Mouse (Mus musculus): ENCODE measurements around the gene Copz1. TPM values are rescaled to one million over a fixed set of nuclear protein-coding genes. Genes with fewer than 3 reads are reported as not detected.
"Not testable (repeated sequence)": the region's sequence is repeated elsewhere in the genome, so short reads cannot be mapped to it uniquely, and the experiment has no call there.

Gene Copz1
- total RNA-seq, 2 experiments from 2014 or later = 38.0 to 38.5 TPM

DNA sequence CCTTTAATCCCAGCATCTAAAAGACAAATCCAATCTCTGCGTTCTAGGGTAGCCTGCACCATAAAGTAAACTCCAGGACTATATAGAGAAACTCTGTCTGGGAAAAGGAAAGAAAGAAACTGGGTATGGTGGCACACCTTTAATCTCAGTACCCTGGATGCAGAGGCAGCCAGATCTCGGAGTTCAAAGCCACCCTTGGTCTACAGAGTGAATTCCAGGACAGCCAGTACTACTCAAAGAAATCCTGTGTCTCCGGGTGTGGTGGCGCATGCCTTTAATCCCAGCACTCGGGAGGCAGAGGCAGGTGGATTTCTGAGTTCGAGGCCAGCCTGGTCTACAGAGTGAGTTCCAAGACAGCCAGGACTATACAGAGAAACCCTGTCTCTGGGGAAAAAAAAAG is 23.0 kb upstream of the Copz1 start:
- intact Hi-C loops (cut with DNase I; ENCODE audit: low total_unique reads); DNase-seq: not testable (repeated sequence)

DNA sequence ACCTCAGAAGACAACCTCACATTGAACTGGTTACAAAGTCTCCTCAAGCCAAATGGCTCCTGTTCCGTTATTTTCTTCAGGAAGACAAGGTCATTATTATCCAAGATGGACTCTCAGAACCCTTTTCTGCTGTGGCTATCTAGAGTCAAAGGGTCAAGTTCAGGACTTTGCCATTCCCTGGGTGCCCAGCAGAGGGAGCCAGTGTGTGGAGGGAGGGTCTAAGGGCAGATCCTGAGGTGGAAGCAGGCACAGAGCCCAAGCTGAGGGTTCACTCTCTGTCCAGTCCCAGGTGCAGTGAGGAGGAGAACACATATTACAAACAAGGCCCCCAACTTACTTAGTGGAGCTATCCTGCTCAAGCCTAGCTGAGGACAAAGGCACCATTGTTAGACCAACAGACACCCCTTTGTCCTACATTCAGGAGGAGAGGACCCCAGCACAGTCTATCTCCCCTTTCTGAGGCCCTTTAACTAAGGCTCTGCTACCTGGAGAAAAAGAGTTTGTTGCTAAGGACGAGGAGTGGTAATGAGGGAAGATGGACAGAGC is 22.2 kb upstream of the Copz1 start:
- intact Hi-C loops (cut with DNase I; ENCODE audit: low total_unique reads) = loop anchor here (5.0 kb wide), 1 partner anchor 52 kb away; no protein-coding TSS in a partner anchor

DNA sequence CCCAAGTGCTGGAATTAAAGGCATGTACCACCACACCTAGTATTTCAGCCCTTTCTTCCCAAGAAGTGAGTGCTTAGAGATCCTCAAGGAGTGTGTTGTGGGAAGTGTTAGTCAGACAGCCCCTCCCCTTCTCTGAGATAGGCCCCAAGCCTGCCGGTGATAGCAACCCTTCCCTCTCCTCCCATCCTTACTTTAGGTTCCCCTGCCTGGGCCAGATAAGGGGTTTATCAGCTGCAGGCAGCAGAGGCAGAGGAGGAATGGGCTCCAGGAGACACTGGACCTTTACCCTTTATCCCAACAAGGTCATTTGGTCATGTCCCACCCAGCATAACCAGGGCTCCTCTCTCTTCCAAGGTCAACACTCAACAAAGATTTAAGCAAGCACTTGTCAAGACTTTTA is 20.9 kb upstream of the Copz1 start:
- intact Hi-C loops (cut with DNase I; ENCODE audit: low total_unique reads) = loop anchor here (5.0 kb wide), 1 partner anchor 51 kb away; no protein-coding TSS in a partner anchor

More for the DNA sequence above, 22.2 kb upstream of the Copz1 start:
- peak; percentile 71 for DNase-seq

GRCm38 (mm10) chr15:103252660-103253059 is 19.9 kb upstream of the Copz1 start:
- no peak for DNase-seq
- intact Hi-C loops (cut with DNase I; ENCODE audit: low total_unique reads) = loop anchor here (5.0 kb wide), 1 partner anchor 50 kb away; no protein-coding TSS in a partner anchor

More for the DNA sequence above, 20.9 kb upstream of the Copz1 start:
- no peak for DNase-seq

DNA sequence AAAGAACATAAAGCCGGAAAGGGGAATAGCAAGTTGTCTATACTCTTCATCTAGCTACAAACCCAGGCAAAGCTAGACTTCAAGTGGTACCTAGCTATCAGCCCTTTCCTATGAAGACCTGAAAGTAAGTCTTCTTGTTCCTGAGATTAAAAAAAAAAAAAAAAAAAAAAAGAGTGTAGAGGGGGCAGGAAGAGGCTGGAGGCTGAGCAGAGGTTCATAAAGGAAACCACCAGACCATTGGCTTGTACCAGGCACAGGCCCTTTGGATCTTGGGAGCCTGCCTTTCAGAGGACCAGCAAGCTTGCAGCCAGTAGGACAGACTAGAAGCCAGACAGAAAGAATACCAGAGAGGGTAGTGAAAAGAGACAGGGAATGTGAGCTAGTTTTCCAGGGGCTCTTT is 19.2 kb upstream of the Copz1 start:
- intact Hi-C loops (cut with DNase I; ENCODE audit: low total_unique reads) = loop anchor here (5.0 kb wide), 1 partner anchor 49 kb away; no protein-coding TSS in a partner anchor

GRCm38 (mm10) chr15:103255169-103255568 is 17.3 kb upstream of the Copz1 start:
- intact Hi-C loops (cut with DNase I; ENCODE audit: low total_unique reads) = no loop called here
- peak; percentile 38 for DNase-seq

More for the DNA sequence above, 19.2 kb upstream of the Copz1 start:
- no peak for DNase-seq

GRCm38 (mm10) chr15:103256210-103256986 is 16.1 kb upstream of the Copz1 start:
- intact Hi-C loops (cut with DNase I; ENCODE audit: low total_unique reads) = no loop called here
- no peak for DNase-seq

DNA sequence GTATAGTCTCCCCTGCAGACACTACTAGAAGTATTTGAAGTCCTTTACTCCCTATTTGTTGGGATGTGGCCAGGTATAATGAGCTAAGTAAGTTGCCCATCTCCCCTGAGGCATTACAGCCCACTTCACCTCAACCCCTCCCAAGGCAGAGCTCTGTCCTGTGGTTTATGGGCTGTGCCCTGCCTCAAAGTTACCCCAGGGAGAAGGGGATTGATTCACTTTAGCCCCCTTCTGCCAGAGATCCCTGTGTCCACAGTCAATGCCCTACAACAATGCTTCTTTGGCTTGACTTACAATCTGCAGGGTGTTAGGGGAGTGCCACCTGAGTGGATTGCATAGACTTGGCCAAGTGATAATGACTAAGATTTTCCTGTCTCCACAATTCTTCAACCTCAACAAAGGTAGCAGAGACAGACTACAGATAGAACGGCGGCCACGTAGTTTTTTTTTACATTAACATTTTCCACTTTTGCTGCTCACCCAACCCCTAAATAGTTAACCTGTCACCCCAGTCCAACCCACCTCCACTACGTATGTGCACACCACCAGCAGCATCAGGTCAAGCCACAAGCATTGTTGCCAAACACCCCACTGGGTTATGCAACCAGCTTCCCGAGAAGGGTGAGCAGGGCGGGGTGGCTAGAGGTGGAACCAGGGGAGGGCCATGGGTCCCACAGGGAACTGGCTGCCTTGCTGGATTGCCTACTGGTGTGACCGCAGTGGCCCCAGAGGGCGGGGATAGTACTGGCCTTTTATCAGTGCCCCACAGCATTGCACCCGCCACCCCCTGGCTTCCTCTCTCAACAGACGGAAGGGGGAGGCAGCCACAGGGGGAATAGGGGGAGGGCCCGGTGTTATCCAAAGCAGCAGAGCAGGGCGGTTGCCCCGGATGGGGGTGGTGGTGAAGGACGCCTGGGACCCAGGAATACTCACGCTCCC is 14.5 kb upstream of the Copz1 start, which contains the start of gene Nfe2:
Gene Nfe2 (minus strand): TSS at position 614 of the 939 bp plus-strand sequence.
- peak; percentile 40 for DNase-seq
- intact Hi-C loops (cut with DNase I; ENCODE audit: low total_unique reads) = no loop called here

- no peak for DNase-seq
- intact Hi-C loops (cut with DNase I; ENCODE audit: low total_unique reads) = no loop called here
These were observed 13.4 kb upstream of the Copz1 start for GRCm38 (mm10) chr15:103259162-103259561.

DNA sequence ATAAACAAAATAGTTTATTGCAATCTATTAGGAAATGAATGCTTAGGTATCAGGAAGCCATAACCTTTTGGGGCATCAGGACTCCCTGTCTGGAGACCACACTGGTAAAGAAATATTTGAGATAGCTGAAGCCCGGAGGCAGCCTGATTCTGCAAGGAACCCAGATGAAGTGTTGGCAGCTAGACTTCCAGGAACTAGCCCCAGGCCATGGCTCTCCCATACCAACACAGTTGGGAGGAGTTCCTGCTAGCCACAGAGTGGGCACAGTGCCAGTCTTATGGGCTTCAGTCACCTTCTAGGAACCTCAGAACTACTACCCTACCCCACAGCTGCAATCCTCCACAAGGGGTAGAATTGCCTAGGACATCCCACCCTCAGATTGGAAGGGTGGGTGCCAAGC is 12.5 kb upstream of the Copz1 start:
- intact Hi-C loops (cut with DNase I; ENCODE audit: low total_unique reads) = no loop called here
- DNase-seq = no peak

- intact Hi-C loops (cut with DNase I; ENCODE audit: low total_unique reads) = no loop called here
- DNase-seq = no peak
These were observed 7.7 kb upstream of the Copz1 start for GRCm38 (mm10) chr15:103264794-103265193.

- intact Hi-C loops (cut with DNase I; ENCODE audit: low total_unique reads) = no loop called here
- DNase-seq = no peak
These were observed 3.6 kb upstream of the Copz1 start for GRCm38 (mm10) chr15:103268903-103269302.

DNA sequence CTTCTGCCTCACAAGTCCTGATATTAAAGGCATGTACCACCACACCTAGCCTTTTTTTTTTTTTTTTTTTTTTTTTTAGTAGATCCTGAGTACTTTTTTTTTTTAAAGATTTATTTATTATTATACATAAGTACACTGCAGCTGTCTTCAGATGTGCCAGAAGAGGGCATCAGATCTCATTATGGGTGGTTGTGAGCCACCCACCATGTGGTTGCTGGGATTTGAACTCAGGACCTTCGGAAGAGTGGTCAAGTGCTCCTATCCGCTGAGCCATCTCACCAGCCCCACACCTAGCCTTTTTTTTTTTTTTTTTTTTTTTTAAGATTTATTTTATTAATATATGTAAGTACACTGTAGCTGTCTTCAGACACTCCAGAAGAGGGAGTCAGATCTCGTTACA is 3.4 kb downstream of the Copz1 start:
- DNase-seq; intact Hi-C loops (cut with DNase I; ENCODE audit: low total_unique reads): not testable (repeated sequence)

DNA sequence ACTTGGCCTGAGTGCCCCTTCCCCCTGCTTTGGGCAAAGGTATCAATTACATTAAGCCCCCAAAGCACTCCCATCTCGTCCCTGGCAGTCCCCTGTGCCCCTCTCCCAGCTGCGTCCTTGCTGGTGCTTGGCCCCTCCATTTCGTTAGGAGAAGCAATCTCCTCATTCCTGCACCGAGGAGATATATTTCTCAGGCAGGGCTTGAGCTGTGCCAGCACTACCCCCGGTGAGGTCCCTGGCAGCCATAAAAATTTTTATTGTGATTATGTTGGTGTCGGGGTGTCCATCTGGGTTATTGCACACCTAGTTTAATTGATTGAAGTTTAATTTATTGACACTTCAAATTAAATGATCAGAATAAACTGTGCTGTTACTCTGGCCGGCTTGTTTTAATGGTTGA is 5.4 kb downstream of the Copz1 start:
- DNase-seq = no peak
- intact Hi-C loops (cut with DNase I; ENCODE audit: low total_unique reads) = no loop called here

- intact Hi-C loops (cut with DNase I; ENCODE audit: low total_unique reads) = loop anchor here (5.0 kb wide), 1 partner anchor 38 kb away; no protein-coding TSS in a partner anchor
- DNase-seq = no peak
These were observed 7.2 kb downstream of the Copz1 start for GRCm38 (mm10) chr15:103279750-103280149.

DNA sequence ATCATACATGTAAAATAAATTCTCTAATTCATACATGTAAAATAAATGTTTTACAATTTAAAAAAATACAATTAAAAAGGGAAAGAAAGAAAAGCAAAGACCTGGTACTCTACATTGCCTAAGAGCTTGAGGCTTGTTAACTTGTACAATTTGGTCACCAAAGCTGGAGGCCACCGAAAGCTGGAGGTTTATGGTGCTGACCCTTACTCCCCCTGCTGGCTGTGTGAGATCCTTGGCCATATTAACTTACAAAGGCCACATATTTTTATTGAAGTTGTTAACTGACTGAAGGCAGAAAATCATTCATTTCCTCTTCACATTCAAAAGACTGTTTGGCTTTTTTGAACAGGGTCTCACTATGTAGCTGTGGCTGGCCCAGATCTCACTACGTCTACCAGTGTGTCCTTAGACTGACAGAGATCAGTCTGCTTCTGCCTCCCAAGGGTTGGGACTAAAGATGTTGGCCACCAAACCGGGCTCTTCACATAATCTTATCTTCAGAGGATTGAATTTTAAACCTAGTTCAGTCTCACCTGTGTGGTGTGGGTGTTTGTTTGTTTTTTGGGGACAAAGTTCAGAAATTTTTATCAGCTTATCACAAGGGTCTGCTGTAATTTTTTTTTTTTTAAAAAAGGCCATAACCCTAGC is 8.4 kb downstream of the Copz1 start:
- intact Hi-C loops (cut with DNase I; ENCODE audit: low total_unique reads) = loop anchor here (5.0 kb wide), 1 partner anchor 36 kb away; no protein-coding TSS in a partner anchor
- no peak for DNase-seq

DNA sequence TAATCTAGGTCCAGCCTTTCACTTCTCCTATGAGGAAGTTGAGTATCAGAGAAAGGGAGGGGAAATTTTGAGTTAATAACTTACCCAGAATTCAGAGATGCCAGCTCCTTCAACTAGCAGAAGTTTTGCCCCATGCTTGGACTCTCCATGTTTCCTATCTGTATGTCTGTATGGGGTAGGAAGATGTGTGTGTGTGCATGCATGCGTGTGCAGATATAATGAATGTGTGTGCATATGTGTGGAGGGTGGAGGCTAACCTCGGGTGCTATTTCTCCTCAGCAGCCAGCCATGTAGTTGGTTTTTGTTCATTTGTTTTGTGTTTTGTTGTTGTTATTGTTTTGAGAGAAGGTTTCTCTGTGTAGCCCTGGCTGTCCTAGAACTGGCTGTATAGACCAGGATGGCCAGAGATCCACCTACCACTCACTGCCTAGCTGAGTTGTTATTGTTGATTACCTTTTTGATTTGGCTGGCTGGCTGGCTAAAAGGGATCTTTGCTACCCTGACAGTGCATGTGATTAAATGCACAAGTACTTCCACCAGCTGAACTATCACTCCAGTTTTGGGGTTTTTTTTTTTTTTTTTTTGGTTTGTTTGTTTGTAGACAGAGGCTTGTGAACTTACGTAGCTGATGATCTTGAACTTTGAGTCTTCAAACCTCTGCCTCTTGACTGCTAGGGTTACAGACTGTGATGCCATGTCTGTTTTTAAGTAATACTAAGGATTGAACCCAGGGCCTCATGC is 9.1 kb downstream of the Copz1 start:
- intact Hi-C loops (cut with DNase I; ENCODE audit: low total_unique reads) = loop anchor here (5.0 kb wide), 1 partner anchor 36 kb away; no protein-coding TSS in a partner anchor

DNA sequence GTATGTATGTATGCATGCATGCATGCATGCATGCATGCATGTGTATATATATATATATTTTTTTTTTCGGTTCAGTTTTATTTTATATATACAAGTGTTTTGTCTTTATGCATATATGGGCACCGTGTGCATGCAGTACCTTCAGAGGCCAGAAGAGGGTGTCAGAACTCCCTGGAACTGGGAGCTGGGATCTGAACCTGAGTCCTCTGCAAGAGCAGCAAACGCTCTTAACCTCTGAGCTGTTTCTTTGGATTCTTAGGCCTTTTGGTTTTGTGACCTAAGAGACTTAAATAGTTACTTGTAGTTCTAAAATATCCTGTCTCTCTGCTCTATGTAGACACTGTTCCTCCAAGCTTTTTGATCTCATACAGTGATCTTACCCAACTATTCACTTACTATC is 11.6 kb downstream of the Copz1 start:
- intact Hi-C loops (cut with DNase I; ENCODE audit: low total_unique reads) = loop anchor here (5.0 kb wide), 1 partner anchor 33 kb away; no protein-coding TSS in a partner anchor
- DNase-seq = peak; percentile 25

More for the DNA sequence above, 9.1 kb downstream of the Copz1 start:
- DNase-seq = no peak
